Mouse (Mus musculus) forebrain, postnatal 0 days (tissue): Measurements from ENCODE around the gene Neto2. TPM values are rescaled to one million over a fixed set of nuclear protein-coding genes. Genes with fewer than 3 reads are reported as not detected.

Experiments used
- ATAC-seq: fragments of 200-750 bp; cut with Nextera tagmentation; 2 replicates; pipeline ENCODE4 v1.8.0; 2017; ENCODE audit warnings: mild to moderate bottlenecking, moderate library complexity
- DNase-seq: peaks from one replicate; pipeline ENCODE4 v3.0.0-alpha.2; 2015
- H3K27ac ChIP-seq: fragments of 300-500 bp; sonication (generic); 2 replicates; pipeline ENCODE4 v1.5.1; 2014; ENCODE audit warnings: low read depth, mild to moderate bottlenecking, antibody characterized with exemption, low read length, moderate library complexity, mixed read lengths
- H3K27me3 ChIP-seq: fragments of 300-500 bp; sonication (generic); 2 replicates; pipeline ENCODE4 v1.6.1; 2014; ENCODE audit warnings: mild to moderate bottlenecking, low read length, mixed read lengths; ENCODE audit not compliant: insufficient read depth
- H3K36me3 ChIP-seq: fragments of 300-500 bp; sonication (generic); 2 replicates; pipeline ENCODE4 v1.6.1; 2014; ENCODE audit warnings: mild to moderate bottlenecking, moderate library complexity; ENCODE audit not compliant: insufficient read depth
- H3K4me1 ChIP-seq: fragments of 300-500 bp; sonication (generic); 2 replicates; pipeline ENCODE4 v1.6.1; 2014; ENCODE audit warnings: antibody characterized with exemption; ENCODE audit not compliant: insufficient read depth
- H3K4me2 ChIP-seq: fragments of 300-500 bp; sonication (generic); 2 replicates; pipeline ENCODE4 v1.6.1; 2014; ENCODE audit warnings: low read depth, mild to moderate bottlenecking, moderate library complexity
- H3K4me3 ChIP-seq: fragments of 300-500 bp; sonication (generic); 2 replicates; pipeline ENCODE4 v1.5.1; 2014; ENCODE audit warnings: low read depth, low read length, mixed read lengths
- H3K9ac ChIP-seq: fragments of 300-500 bp; sonication (generic); 2 replicates; pipeline ENCODE4 v1.6.1; 2014; ENCODE audit warnings: mild to moderate bottlenecking
- H3K9me3 ChIP-seq: fragments of 300-500 bp; sonication (generic); 2 replicates; pipeline ENCODE4 v1.6.1; 2016; ENCODE audit warnings: low read length
- CTCF ChIP-seq: sonication (generic); IDR thresholded peaks from 2 replicates; pipeline ENCODE4 v1.5.1; 2016; ENCODE audit warnings: antibody characterized with exemption, control low read depth, low read depth
- WGBS: fragments of 180-500 bp; shearing (Covaris S2); extraction: QIAGEN DNeasy Blood & Tissue Kit; methylation state at CpG from one replicate; pipeline ENCODE4 v1.1.7; 2014; 5-methylcytosine and 5-hydroxymethylcytosine counted together
- microRNA-seq, 2 experiments: library from miRNA; unstranded; fragments of <30 nt; microRNA quantifications; one replicate each; pipeline ENCODE4; 2016
- polyA plus RNA-seq: library from polyadenylated mRNA; unstranded; fragments of >200 nt; fragmentation: Nextera tagmentation; extraction: Ambion mirVana; gene quantifications from 2 replicates; pipeline ENCODE4 v1.2.1, GENCODE M21; 2015
- total RNA-seq: library from RNA; depleted of rRNA; stranded (reverse); fragments of >200 nt; gene quantifications from 2 replicates; pipeline ENCODE4 v1.2.3, GENCODE M21; 2014; rRNA removed

Gene Neto2
- total and polyA plus RNA-seq, 2 experiments from 2014 or later: 71.4 to 225 TPM

GRCm38 (mm10) chr8:85591532-85591931, 109.2 kb downstream of the Neto2 start:
- 95% methylated on average over 1 of the region's 1 CpGs for WGBS
- Histone ChIP-seq H3K4me2 (no peak overlapping the region), H3K4me1 (no peaks in the 10 kb centered on the region), H3K27me3 (no peaks in the 10 kb centered on the region), H3K36me3 (no peaks in the 10 kb centered on the region), H3K9ac (no peak overlapping the region), H3K27ac (no peak overlapping the region), H3K4me3 (no peak overlapping the region), H3K9me3 (no peaks in the 10 kb centered on the region)
- no peak for TF ChIP-seq CTCF
- no peak for ATAC-seq
- DNase-seq: no peak

- H3K27ac ChIP-seq: no peak overlapping the region
- ATAC-seq: no peak
- no peaks in the 10 kb centered on the region for H3K4me1 ChIP-seq
- no peak overlapping the region for H3K4me3 ChIP-seq
- no peak for TF ChIP-seq CTCF
- WGBS: 84% methylated on average over 1 of the region's 1 CpGs
- no peaks in the 10 kb centered on the region for H3K27me3 ChIP-seq
- DNase-seq: no peak
- no peaks in the 10 kb centered on the region for H3K9me3 ChIP-seq
- H3K36me3 ChIP-seq: no peaks in the 10 kb centered on the region
- H3K4me2 ChIP-seq: no peak overlapping the region
- H3K9ac ChIP-seq: no peak overlapping the region
Observed at GRCm38 (mm10) chr8:85590258-85590657, 110.5 kb downstream of the Neto2 start.

GRCm38 (mm10) chr8:85588596-85588995, 112.1 kb downstream of the Neto2 start:
- Histone ChIP-seq H3K27me3 (no peaks in the 10 kb centered on the region), H3K9ac (no peak overlapping the region), H3K9me3 (no peaks in the 10 kb centered on the region), H3K4me1 (no peaks in the 10 kb centered on the region), H3K4me3 (no peak overlapping the region), H3K27ac (no peak overlapping the region), H3K4me2 (no peak overlapping the region), H3K36me3 (no peaks in the 10 kb centered on the region)
- TF ChIP-seq CTCF: no peak
- DNase-seq (no peak), ATAC-seq (no peak)
- WGBS: 88% methylated on average over 2 of the region's 2 CpGs

Small RNAs within 50 kb of the gene (microRNA-seq; reads per million reads assigned to microRNA genes)
- 0 to 0.12 reads per million in 2 experiments for gene Mir8109

Other genes starting within 250 kb of the Neto2 start
- gene Gpt2, start 208.3 kb downstream of the Neto2 start, total RNA-seq: 50.2 and 51.5 TPM in 2 replicates
- gene Gpt2, start 208.3 kb downstream of the Neto2 start, polyA plus RNA-seq: 18.8 and 24.5 TPM in 2 replicates
- gene Dnaja2, start 145.6 kb downstream of the Neto2 start, total RNA-seq: 87.3 and 89.7 TPM in 2 replicates
- gene Dnaja2, start 145.6 kb downstream of the Neto2 start, polyA plus RNA-seq: 164 and 166 TPM in 2 replicates
- 273 and 282 TPM in 2 replicates for gene Itfg1, start 140.0 kb upstream of the Neto2 start, total RNA-seq
- 219 TPM in 2 replicates for gene Itfg1, start 140.0 kb upstream of the Neto2 start, polyA plus RNA-seq
- gene Phkb, start 140.0 kb upstream of the Neto2 start, total RNA-seq: 20.0 and 30.9 TPM in 2 replicates
- gene Phkb, start 140.0 kb upstream of the Neto2 start, polyA plus RNA-seq: 15.6 and 21.3 TPM in 2 replicates